Mouse (Mus musculus): ENCODE measurements around the gene Pou4f2. TPM values are rescaled to one million over a fixed set of nuclear protein-coding genes. Genes with fewer than 3 reads are reported as not detected.

The Pou4f2 gene
- polyA plus RNA-seq, 1 experiment, result not detected

DNA sequence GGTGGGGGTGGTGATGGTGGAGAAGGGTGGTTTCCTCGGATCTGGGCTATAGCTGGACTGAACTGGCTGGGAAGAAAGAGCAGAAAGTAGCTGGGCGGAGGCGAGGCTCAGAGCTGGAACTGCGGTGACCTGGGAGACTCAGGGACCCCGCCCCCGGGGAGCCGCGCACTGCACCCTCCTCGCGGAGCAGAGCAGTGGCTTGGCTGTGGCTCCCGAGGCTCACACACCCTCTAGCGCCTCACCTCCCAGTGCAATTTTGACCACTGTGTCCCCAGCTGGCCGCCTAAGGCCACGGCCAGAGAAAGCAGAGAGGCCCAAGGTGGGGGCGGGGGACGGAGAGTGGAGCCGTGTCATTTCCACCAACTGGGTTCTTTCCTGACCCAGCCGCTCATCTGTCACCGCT, 16.3 kb downstream of the Pou4f2 start:
- no peak for DNase-seq (ENCODE audit: extremely low spot score in 1 of 2, low spot score in 1 of 2)

DNA sequence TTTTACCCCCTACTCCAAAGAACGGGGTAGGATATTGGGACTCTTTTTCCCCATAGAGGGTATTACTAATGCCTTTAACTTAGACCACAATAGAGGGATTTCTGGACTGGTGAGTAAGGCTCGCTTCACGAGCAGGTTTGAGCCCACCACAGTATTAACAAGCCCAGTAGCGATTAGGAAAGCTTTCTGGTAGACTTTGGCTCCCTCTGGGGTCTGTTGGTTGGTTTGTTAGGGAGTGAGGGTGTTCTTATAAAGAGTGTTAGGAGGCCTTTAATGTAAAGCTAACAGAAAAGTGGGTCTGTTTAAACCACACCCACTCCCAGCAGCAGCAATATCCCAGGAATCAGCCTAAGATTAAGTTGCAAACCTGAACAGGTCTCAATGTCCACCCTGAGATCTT, 17.2 kb downstream of the Pou4f2 start:
- DNase-seq (ENCODE audit: extremely low spot score in 1 of 2, low spot score in 1 of 2), result no peak

DNA sequence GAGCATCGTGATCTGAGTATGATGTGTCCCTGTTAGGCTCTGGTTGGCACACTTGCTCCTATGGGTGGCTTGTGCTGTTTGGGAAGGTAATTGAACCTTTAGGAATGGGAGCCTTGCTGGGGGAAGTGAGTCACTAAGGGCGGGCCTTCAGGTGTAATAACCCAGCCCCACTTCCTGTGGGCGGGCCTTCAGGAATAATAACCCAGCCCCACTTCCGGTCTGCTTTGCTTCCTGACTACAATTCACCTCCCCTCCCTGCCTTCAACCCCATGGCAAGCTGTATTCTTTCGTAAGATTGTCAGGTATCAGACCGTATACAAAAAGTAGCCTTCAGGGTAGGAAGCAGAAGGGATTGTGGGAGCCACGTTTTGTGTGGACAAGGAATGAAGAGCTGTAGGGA, 45.7 kb downstream of the Pou4f2 start:
- no peak for DNase-seq (ENCODE audit: extremely low spot score in 1 of 2, low spot score in 1 of 2)

Other genes with a start within 250 kb of the Pou4f2 start
- 0.06 and 0.10 TPM in 2 replicates for gene Ttc29, start 223.3 kb downstream of the Pou4f2 start, polyA plus RNA-seq (2012; rRNA removed)
- 50.2 and 57.7 TPM in 2 replicates for gene Rbmxl1, start 72.3 kb upstream of the Pou4f2 start, polyA plus RNA-seq (2012; rRNA removed)
- gene Slc10a7, start 72.7 kb upstream of the Pou4f2 start, polyA plus RNA-seq (2012; rRNA removed), result 3.6 and 4.3 TPM in 2 replicates

All from frontal cortex, adult 2 months (tissue).